Mouse (Mus musculus) urinary bladder, postnatal 10 days (tissue): ENCODE measurements around the gene Olfml2b.

Source experiments
- DNase-seq: peaks from one replicate; pipeline ENCODE4 v3.0.0; 2022; ENCODE audit warnings: low spot score

Olfml2b gene

DNA sequence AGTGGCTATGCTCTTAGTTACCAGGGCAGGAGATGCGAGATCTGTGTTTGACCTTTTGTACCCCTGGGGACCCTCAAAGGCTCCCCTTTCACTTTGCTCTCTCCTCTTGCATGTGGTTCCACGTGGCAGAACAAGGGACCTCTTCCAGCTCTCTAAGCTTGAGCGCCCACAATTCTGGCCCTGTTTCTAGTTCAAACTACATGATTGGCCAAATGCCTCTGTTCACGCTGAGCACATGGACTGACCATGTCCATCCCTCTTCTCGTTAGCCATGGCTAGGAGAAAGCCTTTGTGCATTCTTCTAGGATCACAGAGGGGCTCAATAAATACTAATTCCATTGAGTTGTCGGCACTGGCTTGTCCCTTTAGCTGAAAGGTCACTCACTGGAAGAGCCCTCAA lies 51.0 kb downstream of the Olfml2b start:
- no peak for DNase-seq

DNA sequence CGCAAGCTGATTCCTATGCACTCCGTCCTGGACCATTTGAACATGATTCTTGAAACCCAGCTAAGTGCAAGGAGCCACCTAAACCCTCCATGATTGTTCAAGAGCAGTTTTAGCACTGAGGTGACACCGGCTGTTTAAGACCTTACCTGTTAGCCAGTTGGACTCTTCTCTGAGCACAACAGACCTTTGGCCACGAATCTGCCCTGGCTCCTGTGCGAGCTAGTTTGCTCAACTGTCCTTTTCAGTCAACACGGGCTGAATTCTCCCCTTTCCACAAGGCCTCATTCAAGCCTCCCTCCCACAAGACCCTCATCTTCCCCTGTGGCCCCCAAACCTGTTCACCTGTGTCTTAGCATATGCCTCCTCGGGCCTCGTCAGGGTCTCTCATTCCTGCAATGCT lies 52.7 kb downstream of the Olfml2b start:
- no peak for DNase-seq

DNA sequence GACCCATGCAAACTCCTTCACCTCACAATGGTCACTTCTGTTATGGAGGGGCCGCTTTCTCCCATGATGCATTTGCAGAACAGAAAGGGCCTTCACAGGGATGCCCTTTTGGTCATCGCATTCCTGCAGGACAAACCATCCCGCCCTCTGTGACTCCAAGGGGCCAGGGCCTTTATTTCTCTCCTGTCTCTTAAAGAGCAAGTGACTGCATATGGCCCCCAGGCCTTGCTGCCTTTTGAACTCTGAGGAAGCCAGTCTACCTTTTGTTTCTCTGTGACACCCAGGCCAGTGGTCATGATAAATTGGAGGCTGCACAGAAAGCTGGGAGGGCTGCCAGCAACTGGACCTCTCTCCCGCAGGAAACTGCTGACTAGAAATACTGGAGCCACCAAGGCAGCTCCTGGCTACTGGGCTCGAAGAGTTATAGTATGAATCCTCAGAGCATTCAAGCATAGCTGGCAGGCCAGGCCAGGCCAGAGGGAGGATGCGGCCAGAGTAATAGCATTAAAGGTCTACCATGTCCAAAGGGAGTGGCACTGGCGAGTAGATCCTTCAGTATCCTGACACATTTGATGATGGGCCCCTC lies 53.5 kb downstream of the Olfml2b start:
- no peak for DNase-seq

DNA sequence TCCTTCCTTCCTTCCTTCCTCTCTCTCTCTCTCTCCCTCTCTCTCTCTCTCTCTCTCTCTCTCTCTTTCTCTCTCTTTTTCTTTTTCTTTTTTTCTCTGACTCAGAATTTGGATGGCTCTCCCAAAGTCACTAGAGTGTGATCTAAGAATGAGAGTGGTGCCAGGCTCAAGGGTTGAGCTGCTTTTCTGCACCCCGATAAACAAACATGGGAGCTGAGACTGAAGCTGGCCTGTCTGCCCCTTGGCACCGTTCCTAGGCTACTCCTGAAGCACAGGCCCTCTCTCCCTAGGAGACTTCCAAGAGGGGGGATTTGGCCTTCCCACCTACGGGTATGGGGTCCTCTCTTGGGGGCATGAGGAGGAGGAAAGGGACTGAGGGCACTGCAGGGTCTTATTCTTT lies 54.4 kb downstream of the Olfml2b start:
- DNase-seq = no peak

DNA sequence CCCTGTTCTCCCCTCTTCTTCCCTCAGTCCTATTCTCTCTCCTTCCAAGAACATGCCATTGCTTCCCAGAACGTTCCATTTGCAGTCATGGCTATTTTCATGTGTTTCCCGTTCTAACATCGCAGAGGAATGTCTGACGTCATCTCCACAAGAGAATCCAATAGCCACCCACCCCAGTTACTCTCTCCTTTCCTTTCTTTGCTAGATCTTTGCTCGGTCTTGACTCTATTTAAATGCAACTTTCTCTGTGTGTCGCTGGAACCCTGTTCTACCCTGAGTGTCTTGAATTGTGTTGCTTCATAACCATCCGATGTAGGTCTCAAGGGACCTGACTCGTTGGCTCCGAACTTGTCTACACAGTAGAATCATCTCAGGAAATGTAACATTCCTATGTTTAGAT lies 55.2 kb downstream of the Olfml2b start:
- DNase-seq = no peak

DNA sequence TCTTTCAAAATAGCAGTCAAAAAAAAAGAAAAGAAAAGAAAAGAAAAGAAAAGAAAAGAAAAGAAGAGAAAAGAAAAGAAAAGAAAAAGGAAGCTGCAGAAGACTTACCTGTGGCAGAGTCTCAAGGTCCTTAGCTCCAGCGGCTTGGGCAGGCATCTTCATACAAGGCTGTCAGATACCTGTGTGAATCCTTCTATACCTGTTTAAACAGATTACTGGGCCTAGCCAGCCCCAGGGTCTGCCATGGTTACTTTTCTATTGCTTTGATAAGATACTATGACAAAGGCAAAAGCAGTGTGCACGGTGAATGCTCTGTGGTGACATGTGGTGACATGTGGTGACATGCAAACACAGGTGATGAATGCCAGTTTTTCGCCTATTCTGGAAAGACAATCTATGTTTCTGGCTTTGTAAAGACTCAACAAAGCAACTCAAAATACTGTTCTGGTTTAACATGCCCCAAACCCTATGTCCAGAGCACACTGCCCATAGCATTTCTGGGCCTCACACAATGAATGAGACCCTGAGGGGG lies 56.2 kb downstream of the Olfml2b start:
- DNase-seq = no peak

DNA sequence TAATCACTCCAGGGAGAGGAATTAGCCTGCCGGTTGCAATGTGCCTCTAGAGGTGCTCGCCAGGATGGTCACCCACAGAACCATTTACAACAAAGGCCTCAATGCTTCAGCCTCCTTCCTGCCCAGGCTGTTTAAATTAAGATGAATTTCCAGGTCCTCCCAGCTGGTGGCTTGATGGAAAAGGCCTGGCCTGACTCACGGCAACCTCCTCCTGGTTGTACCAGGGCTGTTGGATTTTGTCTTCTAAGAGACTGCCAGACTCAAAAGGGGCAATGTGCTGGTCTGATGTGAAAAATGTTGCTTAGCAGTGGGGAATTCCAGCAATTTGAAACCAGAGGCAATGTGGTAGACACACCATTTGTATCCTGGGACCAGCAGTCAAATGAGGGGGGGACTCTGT lies 56.8 kb downstream of the Olfml2b start:
- DNase-seq = no peak

DNA sequence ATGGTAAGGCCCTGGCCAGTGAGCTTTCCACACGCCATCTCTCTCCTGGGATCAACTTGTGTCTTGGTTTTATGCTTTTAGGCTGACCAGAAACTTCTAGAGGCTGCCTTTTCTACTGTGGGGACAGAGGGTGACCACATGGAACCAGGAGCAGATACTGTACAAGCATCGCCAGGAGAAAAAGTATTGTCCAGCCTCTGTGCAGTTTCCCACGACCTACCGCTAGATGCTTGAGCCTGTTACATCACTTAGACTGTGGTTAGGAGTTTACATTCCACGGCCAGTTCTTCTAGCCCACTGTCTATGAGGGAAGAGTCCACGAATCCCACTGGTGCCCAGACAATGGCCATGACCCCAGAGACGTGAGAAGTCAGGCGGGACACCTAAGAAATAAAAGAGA lies 57.2 kb downstream of the Olfml2b start:
- DNase-seq = no peak

DNA sequence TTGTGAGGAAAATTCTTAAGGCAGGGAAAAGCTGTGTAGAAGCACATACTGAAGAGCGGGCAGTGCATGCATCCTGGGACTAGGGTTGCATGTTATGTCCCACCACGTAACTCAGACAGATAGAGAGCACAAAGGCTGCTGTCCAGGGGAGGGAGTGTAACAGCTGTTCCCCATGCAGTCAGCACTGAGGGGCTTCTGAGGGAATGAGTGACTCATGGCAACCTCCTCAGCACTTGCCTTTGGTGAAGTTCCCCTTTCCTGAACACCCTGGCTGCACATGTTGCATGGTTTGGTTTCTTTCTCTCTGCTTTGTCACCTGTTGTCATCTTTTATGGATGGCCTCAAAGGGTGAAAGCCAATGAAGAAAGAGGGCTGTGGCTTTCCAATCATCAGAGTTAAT lies 57.9 kb downstream of the Olfml2b start:
- DNase-seq = no peak

DNA sequence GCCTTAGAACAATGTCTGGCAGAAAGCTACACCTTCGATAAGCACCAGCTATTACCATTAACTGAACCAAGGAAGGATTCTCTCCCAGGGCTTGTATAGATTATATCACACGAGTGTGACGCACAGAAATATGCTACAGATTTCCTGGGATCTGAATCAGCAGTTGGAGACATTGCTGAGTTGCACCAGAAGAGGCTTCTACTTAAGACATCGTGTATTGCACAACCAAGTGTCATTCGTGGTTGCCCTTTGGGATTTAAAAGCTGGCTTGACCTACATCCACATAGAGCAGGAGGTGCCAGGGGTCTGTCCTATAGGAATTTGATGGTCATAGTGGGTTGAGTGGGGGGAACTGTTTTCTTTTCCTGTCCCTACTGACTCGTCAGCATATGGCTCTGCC lies 58.6 kb downstream of the Olfml2b start:
- no peak for DNase-seq

DNA sequence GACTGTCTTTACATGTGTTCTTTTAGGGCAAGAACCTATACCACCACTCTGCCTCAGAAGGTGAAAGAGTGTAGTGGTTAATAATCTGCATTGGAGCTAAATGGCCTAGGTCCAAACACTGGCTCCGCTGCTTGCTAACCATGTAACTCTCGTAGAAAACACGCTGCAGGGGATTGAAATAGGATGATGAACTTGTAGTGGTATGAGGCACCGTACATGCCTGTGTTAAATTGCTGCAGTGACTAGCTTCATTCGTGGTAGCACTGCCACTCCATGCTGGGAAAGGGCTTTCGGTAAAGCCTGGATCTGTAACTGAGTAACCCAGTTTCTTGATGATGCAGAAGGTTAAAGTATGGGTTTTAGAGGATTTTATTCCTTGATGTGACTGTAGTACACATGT lies 59.8 kb downstream of the Olfml2b start:
- DNase-seq = no peak

DNA sequence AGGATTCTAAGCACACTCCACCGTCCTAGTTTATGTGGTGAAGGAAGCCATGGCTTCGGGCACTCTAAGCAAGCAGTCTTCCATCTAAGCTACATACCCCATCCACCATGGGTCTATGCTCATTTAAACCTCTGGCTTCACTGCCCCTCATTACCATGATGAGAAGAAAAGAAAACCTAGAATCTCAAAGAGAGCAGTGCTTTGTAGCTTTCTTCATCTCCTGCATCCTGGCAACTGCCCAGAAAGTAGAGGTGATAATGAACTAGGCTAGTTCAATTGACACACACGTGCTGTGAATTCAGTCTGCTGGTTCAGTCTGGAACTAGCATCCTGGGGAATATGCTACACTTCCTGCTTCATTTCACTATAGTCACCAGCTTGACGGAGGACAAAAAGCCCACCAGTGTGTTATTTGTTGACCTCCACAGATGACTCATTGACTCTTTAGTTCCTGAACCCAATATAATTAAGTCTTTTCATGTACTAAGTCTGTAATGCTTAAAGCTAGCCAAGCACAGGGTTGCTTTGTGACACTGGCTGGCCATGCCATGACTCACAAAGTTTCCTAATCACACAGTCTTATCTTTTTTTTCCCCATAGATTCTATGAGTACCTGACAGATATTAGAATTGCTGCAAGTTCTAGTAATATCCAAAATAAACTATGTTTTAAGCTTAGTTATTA lies 60.7 kb downstream of the Olfml2b start:
- DNase-seq = no peak

DNA sequence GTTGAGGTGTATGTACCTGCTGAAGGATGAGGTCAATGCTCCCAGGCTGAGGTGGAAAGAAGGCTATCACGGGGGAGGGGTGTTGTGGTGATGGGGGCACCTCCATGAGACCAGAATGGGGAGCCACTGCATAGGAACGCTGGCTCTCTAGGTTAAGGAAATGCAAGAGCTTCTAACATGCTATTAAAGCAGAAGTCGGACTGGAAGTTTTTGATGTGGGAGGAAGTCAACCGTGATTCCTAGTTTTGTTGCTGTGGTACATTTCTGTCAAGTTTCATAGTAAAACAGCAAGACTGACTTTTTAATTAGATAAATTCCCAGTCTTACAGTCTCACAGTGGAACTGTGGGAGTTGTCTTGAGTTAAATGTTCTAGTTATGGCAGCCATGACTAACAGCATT lies 61.7 kb downstream of the Olfml2b start:
- DNase-seq = no peak

DNA sequence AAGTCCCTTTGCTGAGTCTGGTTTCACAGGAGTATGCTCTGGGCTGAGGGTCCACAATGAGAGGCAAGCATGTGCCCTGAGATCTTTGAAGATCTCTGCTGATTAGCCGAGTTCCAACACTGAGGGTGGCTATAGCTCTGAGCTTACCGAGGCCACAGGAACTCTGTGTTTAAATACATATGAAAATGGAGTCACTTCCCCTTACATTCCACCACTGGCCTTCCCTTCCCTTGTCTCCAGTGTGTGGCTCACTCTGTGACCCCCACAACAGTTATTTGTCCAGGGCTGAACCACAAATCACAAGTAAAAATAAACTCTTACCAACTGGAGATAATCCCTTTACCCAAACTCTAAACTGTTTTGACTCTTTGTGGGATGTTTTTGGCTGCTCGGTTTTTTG lies 64.7 kb downstream of the Olfml2b start:
- DNase-seq = no peak

DNA sequence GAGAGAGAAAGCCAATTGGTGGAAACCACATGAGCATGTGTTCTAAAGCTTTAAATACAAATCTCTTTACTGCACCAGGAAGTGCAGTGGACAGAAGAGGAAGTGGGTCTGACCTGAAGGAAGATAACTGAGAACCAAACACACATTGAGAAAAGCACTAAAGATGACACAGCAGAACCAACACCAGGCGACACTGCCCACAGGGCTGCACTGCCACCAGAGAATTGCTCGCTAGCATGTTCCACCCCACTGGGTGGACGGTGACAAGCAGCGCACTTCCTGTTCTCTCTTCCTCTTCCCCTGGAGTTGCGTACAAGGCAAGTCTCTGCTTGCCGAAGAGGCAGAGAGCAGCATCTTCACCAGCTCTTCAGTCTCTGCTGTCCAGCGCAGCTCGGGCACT lies 65.1 kb downstream of the Olfml2b start:
- no peak for DNase-seq

DNA sequence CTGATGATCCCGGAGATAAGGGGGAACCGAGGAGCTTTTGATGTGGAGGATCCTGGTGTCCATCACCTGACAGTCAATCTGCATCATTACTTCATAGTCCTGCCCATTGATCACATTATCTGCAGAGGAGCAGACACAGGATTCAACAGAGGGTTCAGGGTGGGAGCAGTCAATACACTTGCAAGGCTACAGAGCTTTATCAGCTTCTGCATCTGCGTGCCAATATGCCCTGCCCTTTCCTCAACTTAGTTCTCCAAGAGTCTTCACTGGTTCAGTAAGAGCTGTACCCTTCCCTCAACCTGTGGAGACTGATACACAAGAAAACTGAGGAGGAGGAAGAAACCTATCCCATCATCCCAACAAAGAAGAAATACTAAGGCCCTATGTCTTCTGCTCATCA lies 65.6 kb downstream of the Olfml2b start:
- DNase-seq = no peak

DNA sequence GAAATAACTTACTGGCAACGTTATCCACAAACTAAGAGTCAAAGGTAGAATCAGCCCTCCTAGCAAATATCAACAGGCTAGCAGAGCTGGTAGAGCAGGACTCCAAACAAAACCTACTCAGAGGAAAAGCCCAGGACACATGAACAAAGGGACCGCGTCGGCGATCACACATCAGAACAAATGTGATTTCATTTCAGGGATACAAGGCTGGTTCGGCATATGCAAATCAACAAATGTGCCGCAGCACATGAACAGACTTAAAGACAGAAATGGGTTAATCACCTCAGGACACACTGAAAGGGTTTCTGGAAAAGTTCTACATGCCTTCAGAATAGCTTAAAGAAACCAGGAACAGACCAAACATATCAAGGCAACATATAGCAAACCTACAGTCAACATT lies 67.4 kb downstream of the Olfml2b start:
- no peak for DNase-seq

DNA sequence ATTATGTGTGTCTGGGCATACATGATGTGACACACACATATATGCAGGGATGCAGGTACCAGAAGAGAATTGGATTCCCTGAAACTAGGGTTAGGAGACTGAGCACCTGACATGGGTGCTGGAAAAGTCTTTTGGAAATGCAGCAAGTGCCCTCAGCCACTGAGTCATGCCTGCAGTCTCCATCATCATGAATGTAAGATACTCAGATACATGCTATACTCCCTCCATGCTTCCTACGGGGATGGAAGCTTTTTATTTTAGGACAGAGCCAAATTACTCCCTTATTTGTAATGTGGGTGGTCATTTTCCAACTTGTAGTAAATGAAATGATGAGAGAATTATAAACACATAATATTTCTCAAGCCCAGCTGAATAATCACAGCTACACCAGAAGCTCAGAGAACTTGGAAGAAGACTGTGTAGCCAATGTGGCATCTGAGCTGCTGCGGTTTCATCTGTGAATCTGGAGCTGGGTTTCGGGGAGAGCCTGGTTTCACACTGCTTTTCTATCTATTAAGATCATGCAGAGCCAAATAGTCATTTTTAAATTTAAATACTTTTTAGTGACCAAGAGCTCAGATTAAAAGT lies 73.0 kb downstream of the Olfml2b start:
- no peak for DNase-seq

DNA sequence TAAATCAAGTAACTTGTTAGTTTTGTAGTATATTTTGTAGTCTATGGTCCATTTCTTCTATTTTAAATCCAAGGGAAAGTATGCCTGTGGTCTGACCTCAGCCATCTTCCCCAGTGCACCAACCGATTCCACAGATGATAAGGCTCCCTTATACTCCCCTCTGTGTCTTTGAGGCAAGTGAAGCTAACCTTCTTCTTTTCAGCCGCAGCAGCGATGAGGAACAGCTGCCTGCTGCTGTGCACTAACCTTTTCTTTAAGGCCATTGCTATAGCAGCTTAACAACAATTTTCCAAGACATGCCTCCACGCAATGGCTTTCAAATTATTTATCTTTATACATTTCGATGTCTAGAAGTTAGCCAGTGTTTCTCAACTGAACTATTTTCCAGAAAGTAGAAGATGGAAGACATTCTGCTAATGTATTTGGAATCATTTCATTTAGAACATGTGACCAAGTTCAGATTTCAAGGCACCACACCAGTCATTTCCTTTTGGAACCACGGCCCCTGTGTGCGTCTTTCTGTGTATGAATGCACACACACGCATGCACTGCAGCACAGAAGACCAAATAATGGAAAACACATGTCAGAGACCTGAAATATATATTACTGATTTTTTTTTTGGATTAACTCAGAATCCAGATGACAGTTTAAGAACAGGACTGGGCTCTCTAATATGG lies 73.9 kb downstream of the Olfml2b start:
- DNase-seq = no peak

DNA sequence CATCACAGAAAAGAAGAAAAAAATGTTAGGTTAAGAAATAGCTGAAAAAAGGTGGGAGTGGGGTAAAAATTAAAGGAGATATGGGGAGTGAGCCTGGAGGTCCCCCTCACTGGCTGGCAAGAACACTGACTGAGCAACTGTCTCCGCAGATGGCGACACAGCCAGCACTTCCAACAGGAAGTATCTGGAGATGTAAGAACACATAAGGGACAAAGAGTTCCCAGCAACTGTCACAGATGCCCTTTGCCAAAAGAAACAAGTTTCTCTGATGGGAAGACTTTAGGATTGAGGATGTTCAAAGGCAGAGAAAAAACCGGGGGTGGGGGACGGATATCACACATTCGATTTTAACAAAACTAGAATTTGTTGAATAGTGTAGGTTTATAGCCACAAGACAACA lies 77.2 kb downstream of the Olfml2b start:
- no peak for DNase-seq

DNA sequence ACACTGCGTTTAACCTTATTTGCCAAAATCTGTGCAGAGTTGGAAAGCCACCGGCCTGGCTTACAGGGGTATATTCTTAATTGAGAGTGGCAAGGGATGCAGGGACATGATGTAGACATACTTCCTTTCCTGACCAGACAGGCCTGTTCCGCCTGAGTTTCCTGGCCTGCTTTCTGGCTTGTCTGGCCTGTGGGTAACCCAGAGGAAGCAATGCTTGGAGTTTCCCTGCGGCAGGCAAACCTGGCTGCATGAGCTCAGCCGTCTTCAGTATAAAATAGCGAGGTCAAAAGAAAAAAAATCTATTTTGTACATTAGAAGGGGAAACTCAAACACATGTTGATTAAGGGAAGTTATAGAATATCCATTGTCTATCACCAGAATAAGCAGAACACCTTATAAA lies 84.2 kb downstream of the Olfml2b start:
- DNase-seq = no peak

DNA sequence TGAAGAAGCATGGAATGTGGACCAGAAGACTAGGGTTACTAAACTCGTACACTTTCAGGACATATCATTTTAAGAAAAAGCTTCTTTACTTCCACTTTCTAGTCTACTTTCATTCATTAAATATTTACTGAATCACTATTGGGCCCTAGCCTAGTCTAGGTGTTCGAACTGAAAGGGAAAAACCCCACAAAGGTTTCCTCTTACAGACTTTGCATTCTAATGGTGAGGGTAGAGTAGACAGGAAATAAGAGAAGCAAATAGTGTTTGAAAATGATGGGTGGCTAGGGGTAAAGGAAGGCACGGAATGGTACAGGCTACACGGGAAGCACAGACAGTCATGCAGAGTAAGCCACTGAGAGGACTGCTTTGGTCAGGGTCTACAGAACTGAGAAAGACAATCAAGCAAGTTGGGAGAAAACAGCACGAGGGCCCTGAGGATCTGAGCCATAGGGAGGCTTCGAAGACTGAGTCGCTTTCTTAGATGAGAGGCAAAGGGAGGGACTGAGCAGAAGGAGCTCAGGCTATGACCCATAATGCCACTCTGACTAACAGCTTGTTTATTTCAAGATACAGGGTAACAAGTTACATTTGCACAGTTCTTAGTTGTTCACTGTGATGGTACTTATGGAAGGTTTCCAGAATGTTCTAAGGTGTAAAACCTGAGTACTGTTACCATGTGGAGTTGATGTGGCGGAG lies 85.1 kb downstream of the Olfml2b start:
- no peak for DNase-seq
